Comparison of ENCODE assay signal across 25 mouse cellular contexts in genomic region chr3:135605474-135605873, GRCm38 (mm10).
A peak's percentile ranks its signal among the peaks of the same experiment; 100 is the strongest.
DNase-seq lines count a peak whose midpoint lies in the region; ATAC-seq and TF ChIP-seq lines count a peak whose summit lies in the region.
"Had no signal": no experiment of that assay in that cellular context is flagged by ENCODE, and none has a peak within 500 bp of the region (broad histone marks: within the 10 kb centered on the region; RNA-seq: fewer than 3 reads in every experiment).

No protein-coding gene starts in this region.

- DNase-seq in embryonic facial prominence, embryonic 10.5 days (ENCODE audit: low spot score) = no peak
- no peak for DNase-seq in heart, adult 9 months (ENCODE audit: low spot score in 2 of 2)
- DNase-seq in lung, embryonic 14.5 days = peak; percentile 58
- DNase-seq in lung, adult 18-20 months = no peak
- DNase-seq in lung, postnatal 36 days = peak; percentile 31
- no peak for DNase-seq in spleen, postnatal 4 days (ENCODE audit: low spot score in 2 of 2)
- DNase-seq: cerebellum, adult 11-12 months; cerebellum, postnatal 10 days; gastrocnemius, postnatal 36 days; kidney, adult 18-20 months; layer of hippocampus, adult 9-11 months; retina, postnatal 1 day; right cerebral cortex, postnatal 25 days; spleen, adult 18-20 months; thymus, adult 2 months; thymus, postnatal 4 days had no signal

- peaks cover 5% of the 10 kb centered on the region for H3K4me1 ChIP-seq in embryonic facial prominence, embryonic 13.5 days
- H3K4me1 ChIP-seq in embryonic facial prominence, embryonic 10.5 days = no peaks in the 10 kb centered on the region
- H3K4me1 ChIP-seq in heart, embryonic 16.5 days (ENCODE audit: control insufficient read depth, insufficient read depth, low read length) = peaks cover 48% of the 10 kb centered on the region
- peaks cover 6% of the 10 kb centered on the region; the same call in 1 of the 2 replicates for H3K4me1 ChIP-seq in lung, embryonic 14.5 days (ENCODE audit: insufficient read depth)
- H3K4me1 ChIP-seq: forebrain, embryonic 12.5 days; midbrain, embryonic 10.5 days; neural tube, embryonic 13.5 days had no signal

- H3K27ac ChIP-seq in embryonic facial prominence, embryonic 13.5 days = 0 out of 2 replicates have a peak overlapping the region, but pooled peaks have one; percentile 13
- H3K27ac ChIP-seq in embryonic facial prominence, embryonic 10.5 days (replicated peaks) = no peak overlapping the region
- H3K27ac ChIP-seq in heart, embryonic 16.5 days (ENCODE audit: low read length) = peak overlapping the region; percentile 5
- H3K27ac ChIP-seq in lung, embryonic 14.5 days (ENCODE audit: low read depth) = peak overlapping the region; percentile 51; the same call in 1 of the 2 replicates
- H3K27ac ChIP-seq: forebrain, embryonic 12.5 days; hindbrain, embryonic 13.5 days; kidney, postnatal 0 days; midbrain, embryonic 10.5 days; neural tube, embryonic 13.5 days had no signal

- no peak overlapping the region for H3K4me3 ChIP-seq in embryonic facial prominence, embryonic 13.5 days
- no peak overlapping the region for H3K4me3 ChIP-seq in embryonic facial prominence, embryonic 10.5 days
- no peak overlapping the region for H3K4me3 ChIP-seq in heart, embryonic 16.5 days (ENCODE audit: low read length)
- H3K4me3 ChIP-seq in lung, embryonic 14.5 days (ENCODE audit: low read depth, low read length) = no peak overlapping the region
- H3K4me3 ChIP-seq: forebrain, embryonic 12.5 days; hindbrain, embryonic 13.5 days; midbrain, embryonic 10.5 days; myocyte; neural tube, embryonic 13.5 days had no signal

- peaks cover 82% of the 10 kb centered on the region for H3K36me3 ChIP-seq in embryonic facial prominence, embryonic 13.5 days
- peaks cover 78% of the 10 kb centered on the region for H3K36me3 ChIP-seq in embryonic facial prominence, embryonic 10.5 days (replicated peaks)
- peaks cover 31% of the 10 kb centered on the region for H3K36me3 ChIP-seq in heart, embryonic 16.5 days (ENCODE audit: control insufficient read depth, insufficient read depth)
- H3K36me3 ChIP-seq in lung, embryonic 14.5 days (ENCODE audit: insufficient read depth) = peaks cover 59% of the 10 kb centered on the region

- no peak overlapping the region for H3K9ac ChIP-seq in embryonic facial prominence, embryonic 13.5 days
- H3K9ac ChIP-seq in heart, embryonic 16.5 days (ENCODE audit: low read length) = no peak overlapping the region
- no peak overlapping the region for H3K9ac ChIP-seq in lung, embryonic 14.5 days
- H3K9ac ChIP-seq: forebrain, embryonic 12.5 days; hindbrain, embryonic 13.5 days; neural tube, embryonic 13.5 days had no signal

- no peak overlapping the region for H3K4me2 ChIP-seq in embryonic facial prominence, embryonic 13.5 days
- H3K4me2 ChIP-seq in heart, embryonic 16.5 days (ENCODE audit: low read depth, low read length) = no peak overlapping the region
- H3K4me2 ChIP-seq in lung, embryonic 14.5 days = no peak overlapping the region
- H3K4me2 ChIP-seq: forebrain, embryonic 12.5 days; hindbrain, embryonic 13.5 days; neural tube, embryonic 13.5 days had no signal

- no peak for TF ChIP-seq CTCF in lung, embryonic 14.5 days (IDR thresholded peaks at IDR 0.05; ENCODE audit: low read depth)

- no peaks in the 10 kb centered on the region for H3K9me3 ChIP-seq in embryonic facial prominence, embryonic 13.5 days
- no peaks in the 10 kb centered on the region for H3K9me3 ChIP-seq in embryonic facial prominence, embryonic 10.5 days
- H3K9me3 ChIP-seq in heart, embryonic 16.5 days (replicated peaks; ENCODE audit: control insufficient read depth, low read length) = no peaks in the 10 kb centered on the region
- no peaks in the 10 kb centered on the region for H3K9me3 ChIP-seq in lung, embryonic 14.5 days (ENCODE audit: low read depth, low read length)
- H3K9me3 ChIP-seq: forebrain, embryonic 12.5 days; hindbrain, embryonic 13.5 days; midbrain, embryonic 10.5 days; neural tube, embryonic 13.5 days had no signal

- no peaks in the 10 kb centered on the region for H3K27me3 ChIP-seq in embryonic facial prominence, embryonic 13.5 days
- H3K27me3 ChIP-seq in embryonic facial prominence, embryonic 10.5 days (replicated peaks; ENCODE audit: low read depth, poor library complexity, severe bottlenecking) = no peaks in the 10 kb centered on the region
- H3K27me3 ChIP-seq in heart, embryonic 16.5 days (ENCODE audit: control insufficient read depth, insufficient read depth, low read length) = no peaks in the 10 kb centered on the region
- no peaks in the 10 kb centered on the region for H3K27me3 ChIP-seq in lung, embryonic 14.5 days (ENCODE audit: insufficient read depth, low read length)
- H3K27me3 ChIP-seq: forebrain, embryonic 12.5 days; hindbrain, embryonic 13.5 days; neural tube, embryonic 13.5 days had no signal

- 79% methylated on average over 4 of the region's 4 CpGs for WGBS in embryonic facial prominence, embryonic 13.5 days
- WGBS in embryonic facial prominence, embryonic 10.5 days = 90% methylated on average over 4 of the region's 4 CpGs
- WGBS in heart, embryonic 16.5 days = 49% methylated on average over 4 of the region's 4 CpGs
- 41% methylated on average over 4 of the region's 4 CpGs for WGBS in lung, embryonic 14.5 days

- ATAC-seq in embryonic facial prominence, embryonic 13.5 days (ENCODE audit: insufficient number of reproducible peaks, insufficient read depth, low FRiP score, low TSS enrichment, low read depth) = no peak
- ATAC-seq in heart, embryonic 16.5 days (replicated peaks; ENCODE audit: extremely low read depth, insufficient read depth, low FRiP score) = no peak
- peak; percentile 35; the same call in 1 of the 2 replicates for ATAC-seq in lung, embryonic 14.5 days (ENCODE audit: insufficient read depth)
- ATAC-seq: midbrain, embryonic 16.5 days had no signal

Comparison
In these comparisons a context has a peak if more than half of its experiments do, and no peak if none do; other contexts are left out.
1. DNase-seq: peak in lung, embryonic 14.5 days (single experiment) and lung, postnatal 36 days (single experiment); none in embryonic facial prominence, embryonic 10.5 days (single experiment), heart, adult 9 months (0 of 2), lung, adult 18-20 months (0 of 2) and spleen, postnatal 4 days (0 of 2).